Mouse (Mus musculus) cerebellum, adult 2 months (tissue): ENCODE results near the gene Sptbn1. TPM values are rescaled to one million over a fixed set of nuclear protein-coding genes. Genes with fewer than 3 reads are reported as not detected.

Experiments
- DNase-seq, 2 experiments: peaks; one replicate each; pipeline ENCODE4 v3.0.0; 2021
- H3K27ac ChIP-seq: fragments of 200-500 bp; 2 replicates; pipeline ENCODE4 v1.5.1; 2012; ENCODE audit warnings: low read length, control low read depth, inconsistent platforms; ENCODE audit not compliant: insufficient read depth
- H3K27me3 ChIP-seq: fragments of 200-500 bp; 2 replicates; pipeline ENCODE4 v1.6.1; 2012; ENCODE audit warnings: inconsistent platforms, mild to moderate bottlenecking, low read length, moderate library complexity; ENCODE audit not compliant: control insufficient read depth, insufficient read depth
- H3K4me1 ChIP-seq: fragments of 200-500 bp; 2 replicates; pipeline ENCODE4 v1.6.1; 2011; ENCODE audit warnings: low read length; ENCODE audit not compliant: control insufficient read depth, insufficient read depth
- H3K4me3 ChIP-seq: fragments of 200-500 bp; replicated peaks from 2 replicates; pipeline ENCODE3; 2011; ENCODE audit warnings: mild to moderate bottlenecking, low read depth, low read length, control low read depth; ENCODE audit not compliant: insufficient read depth
- CTCF ChIP-seq: fragments of 200-500 bp; IDR thresholded peaks from 2 replicates; pipeline ENCODE4 v1.5.1; 2011; ENCODE audit warnings: low read depth, mild to moderate bottlenecking, control low read depth, low read length, moderate library complexity, borderline replicate concordance; ENCODE audit not compliant: insufficient read depth
- POLR2A ChIP-seq: fragments of 200-500 bp; IDR thresholded peaks from 2 replicates; pipeline ENCODE4 v1.6.1; 2011; ENCODE audit warnings: low read length, control low read depth, borderline replicate concordance; ENCODE audit not compliant: insufficient read depth
- WGBS: fragments of 180-500 bp; shearing (Covaris S2); methylation state at CpG from one replicate; pipeline ENCODE4 v1.1.7; 2018; 5-methylcytosine and 5-hydroxymethylcytosine counted together
- polyA plus RNA-seq: library from polyadenylated mRNA; depleted of rRNA; stranded (reverse); fragments of >200 nt; gene quantifications from 2 replicates; pipeline ENCODE4 v1.2.3, GENCODE M21; 2012; rRNA removed

The Sptbn1 gene
- 227 and 244 TPM in 2 replicates for polyA plus RNA-seq

GRCm38 (mm10) chr11:30267892-30268647 lies at the start of gene Sptbn1:
TSS of gene Sptbn1 (minus strand) at chr11:30268175.
- under 1% methylated on average over 61 of the region's 81 CpGs for WGBS
- DNase-seq, result peak; percentile 85

GRCm38 (mm10) chr11:30294279-30294678 lies 26.3 kb upstream of the Sptbn1 start:
- no peak for DNase-seq
- peaks cover 7% of the 10 kb centered on the region; the same call in 1 of the 2 replicates for H3K4me1 ChIP-seq
- no peak overlapping the region for H3K4me3 ChIP-seq
- H3K27me3 ChIP-seq, result no peaks in the 10 kb centered on the region
- TF ChIP-seq CTCF (no peak), POLR2A (no peak)
- H3K27ac ChIP-seq, result no peak overlapping the region

More at GRCm38 (mm10) chr11:30267892-30268647, at the start of gene Sptbn1:
- Histone ChIP-seq H3K27ac (peak within 1 kb of the TSS; percentile 89), H3K4me1 (no peaks in the 10 kb centered on the region; the same call in 1 of the 2 replicates), H3K27me3 (no peaks in the 10 kb centered on the region), H3K4me3 (peak within 1 kb of the TSS; percentile 74)
- TF ChIP-seq POLR2A (peak; percentile 39; the same call in 1 of the 2 replicates), CTCF (no peak)

- Histone ChIP-seq H3K4me3 (no peak overlapping the region), H3K27ac (no peak overlapping the region), H3K27me3 (no peaks in the 10 kb centered on the region), H3K4me1 (peaks cover 7% of the 10 kb centered on the region; the same call in 1 of the 2 replicates)
- 96% methylated on average over 3 of the region's 3 CpGs for WGBS
- no peak for TF ChIP-seq POLR2A
- no peak for TF ChIP-seq CTCF
- DNase-seq, result no peak
Measured at GRCm38 (mm10) chr11:30292221-30293160, 24.5 kb upstream of the Sptbn1 start.

GRCm38 (mm10) chr11:30291155-30291554 lies 23.2 kb upstream of the Sptbn1 start:
- H3K27ac ChIP-seq, result no peak overlapping the region; the same call in 1 of the 2 replicates
- peaks cover 7% of the 10 kb centered on the region; the same call in 1 of the 2 replicates for H3K4me1 ChIP-seq
- 79% methylated on average over 8 of the region's 8 CpGs for WGBS

GRCm38 (mm10) chr11:30289470-30290431 lies 21.8 kb upstream of the Sptbn1 start:
- peak overlapping the region; percentile 40; the same call in 1 of the 2 replicates for H3K27ac ChIP-seq
- H3K4me1 ChIP-seq, result peaks cover 7% of the 10 kb centered on the region; the same call in 1 of the 2 replicates
- peak; percentile 19 to 23 for DNase-seq

More at GRCm38 (mm10) chr11:30291155-30291554, 23.2 kb upstream of the Sptbn1 start:
- DNase-seq, result no peak
- TF ChIP-seq POLR2A, result no peak
- TF ChIP-seq CTCF, result no peak
- no peak overlapping the region for H3K4me3 ChIP-seq
- H3K27me3 ChIP-seq, result no peaks in the 10 kb centered on the region

GRCm38 (mm10) chr11:30288075-30288474 lies 20.1 kb upstream of the Sptbn1 start:
- Histone ChIP-seq H3K4me1 (peaks cover 7% of the 10 kb centered on the region; the same call in 1 of the 2 replicates), H3K4me3 (no peak overlapping the region), H3K27me3 (no peaks in the 10 kb centered on the region), H3K27ac (no peak overlapping the region)
- 97% methylated on average over 2 of the region's 2 CpGs for WGBS
- no peak for TF ChIP-seq POLR2A
- no peak for TF ChIP-seq CTCF
- DNase-seq, result no peak

More at GRCm38 (mm10) chr11:30289470-30290431, 21.8 kb upstream of the Sptbn1 start:
- no peaks in the 10 kb centered on the region for H3K27me3 ChIP-seq
- H3K4me3 ChIP-seq, result no peak overlapping the region
- TF ChIP-seq POLR2A (no peak), CTCF (no peak)
- WGBS, result 21% methylated on average over 7 of the region's 7 CpGs

- 33% methylated on average over 2 of the region's 2 CpGs for WGBS
- no peaks in the 10 kb centered on the region for H3K4me1 ChIP-seq
- no peak for DNase-seq
- no peaks in the 10 kb centered on the region for H3K27me3 ChIP-seq
- H3K27ac ChIP-seq, result no peak overlapping the region
- H3K4me3 ChIP-seq, result no peak overlapping the region
- TF ChIP-seq POLR2A (no peak), CTCF (no peak)
Measured at GRCm38 (mm10) chr11:30283710-30284109, 15.7 kb upstream of the Sptbn1 start.
